In genomic region chrX:134285791-134286190, GRCm38 (mm10) we compare ENCODE assay signal across 25 mouse cellular contexts. TPM values are rescaled to one million over a fixed set of nuclear protein-coding genes. Genes with fewer than 3 reads are reported as not detected.
DNase-seq lines count a peak whose midpoint lies in the region; ATAC-seq lines count a peak whose summit lies in the region.
"Had no signal": no experiment of that assay in that cellular context is flagged by ENCODE, and none has a peak within 500 bp of the region (broad histone marks: within the 10 kb centered on the region; RNA-seq: fewer than 3 reads in every experiment).

No protein-coding gene starts in this region.

- no peaks in the 10 kb centered on the region for H3K9me3 ChIP-seq in midbrain, embryonic 11.5 days (ENCODE audit: control insufficient read depth, low read length)
- no peaks in the 10 kb centered on the region for H3K9me3 ChIP-seq in midbrain, embryonic 10.5 days (replicated peaks)
- H3K9me3 ChIP-seq in forebrain, embryonic 14.5 days (replicated peaks; ENCODE audit: control insufficient read depth, low read length): no peaks in the 10 kb centered on the region
- H3K9me3 ChIP-seq in hindbrain, embryonic 16.5 days (ENCODE audit: control insufficient read depth, low read length): no peaks in the 10 kb centered on the region
- H3K9me3 ChIP-seq: liver, embryonic 13.5 days; stomach, embryonic 15.5 days had no signal

- DNase-seq in embryo, embryonic 10.5 days (ENCODE audit: low spot score): peak; percentile 6
- DNase-seq in embryo, embryonic 9.5 days (ENCODE audit: extremely low spot score): no peak
- no peak for DNase-seq in midbrain, embryonic 11.5 days (ENCODE audit: low spot score, missing footprints)
- no peak for DNase-seq in midbrain, embryonic 10.5 days (ENCODE audit: low spot score)
- peak; percentile 24 for DNase-seq in forebrain, embryonic 14.5 days (ENCODE audit: low spot score)
- no peak for DNase-seq in gastrocnemius, postnatal 4 days (ENCODE audit: low spot score in 2 of 2)
- DNase-seq in adrenal gland, postnatal 25 days: no peak
- DNase-seq: adrenal gland, adult 8-10 months; cerebellum, adult 2 months; cerebellum, postnatal 36 days; gastrocnemius, postnatal 36 days; kidney, adult 2 months; layer of hippocampus, adult 9-11 months; liver, embryonic 13.5 days; lung, embryonic 14.5 days; right cerebral cortex, adult 18-20 months; thymus, adult 2 months; thymus, postnatal 4 days had no signal

- no peaks in the 10 kb centered on the region for H3K36me3 ChIP-seq in midbrain, embryonic 11.5 days (ENCODE audit: control insufficient read depth, insufficient read depth, low read length)
- H3K36me3 ChIP-seq in midbrain, embryonic 10.5 days: no peaks in the 10 kb centered on the region
- H3K36me3 ChIP-seq in forebrain, embryonic 14.5 days (ENCODE audit: control insufficient read depth, insufficient read depth, low read length): no peaks in the 10 kb centered on the region
- H3K36me3 ChIP-seq in hindbrain, embryonic 16.5 days (ENCODE audit: control insufficient read depth, insufficient read depth, low read length): no peaks in the 10 kb centered on the region
- H3K36me3 ChIP-seq: liver, embryonic 13.5 days; stomach, embryonic 15.5 days had no signal

- H3K4me3 ChIP-seq in midbrain, embryonic 11.5 days (ENCODE audit: low read depth, low read length): no peak overlapping the region
- H3K4me3 ChIP-seq in midbrain, embryonic 10.5 days: no peak overlapping the region
- H3K4me3 ChIP-seq in forebrain, embryonic 14.5 days (ENCODE audit: low read depth, low read length): no peak overlapping the region
- H3K4me3 ChIP-seq in hindbrain, embryonic 16.5 days (ENCODE audit: low read length): no peak overlapping the region
- H3K4me3 ChIP-seq: liver, embryonic 13.5 days; stomach, embryonic 15.5 days had no signal

- peak; percentile 65; the same call in 1 of the 2 replicates for ATAC-seq in midbrain, embryonic 11.5 days (ENCODE audit: low FRiP score)
- peak; percentile 66 for ATAC-seq in forebrain, embryonic 14.5 days
- ATAC-seq in hindbrain, embryonic 16.5 days: 0 out of 2 replicates have a peak, but pooled peaks have one; percentile 27
- ATAC-seq: activated CD4-positive, CD25-positive, alpha-beta regulatory T cell, adult 4 months; inflammation-experienced regulatory T-cells, adult 6 months had no signal

- WGBS in midbrain, embryonic 11.5 days: 45% methylated on average over 4 of the region's 4 CpGs
- 61% methylated on average over 4 of the region's 4 CpGs for WGBS in midbrain, embryonic 10.5 days
- 37% methylated on average over 4 of the region's 4 CpGs for WGBS in forebrain, embryonic 14.5 days
- WGBS in hindbrain, embryonic 16.5 days: 30% methylated on average over 4 of the region's 4 CpGs

- H3K27ac ChIP-seq in midbrain, embryonic 11.5 days (ENCODE audit: low read depth, low read length): no peak overlapping the region
- H3K27ac ChIP-seq in midbrain, embryonic 10.5 days (replicated peaks): no peak overlapping the region
- no peak overlapping the region for H3K27ac ChIP-seq in forebrain, embryonic 14.5 days (ENCODE audit: low read depth, low read length)
- no peak overlapping the region for H3K27ac ChIP-seq in hindbrain, embryonic 16.5 days (ENCODE audit: low read depth, low read length)
- H3K27ac ChIP-seq: kidney, postnatal 0 days; liver, embryonic 13.5 days; stomach, embryonic 15.5 days had no signal

- H3K4me1 ChIP-seq in midbrain, embryonic 11.5 days (ENCODE audit: control insufficient read depth, insufficient read depth, low read length): no peaks in the 10 kb centered on the region
- H3K4me1 ChIP-seq in midbrain, embryonic 10.5 days: no peaks in the 10 kb centered on the region
- H3K4me1 ChIP-seq in forebrain, embryonic 14.5 days (ENCODE audit: control insufficient read depth, insufficient read depth, low read length): no peaks in the 10 kb centered on the region
- no peaks in the 10 kb centered on the region for H3K4me1 ChIP-seq in hindbrain, embryonic 16.5 days (ENCODE audit: control insufficient read depth, insufficient read depth, low read depth, low read length)
- H3K4me1 ChIP-seq: liver, embryonic 13.5 days; stomach, embryonic 15.5 days had no signal

- no peak overlapping the region for H3K4me2 ChIP-seq in midbrain, embryonic 11.5 days
- no peak overlapping the region for H3K4me2 ChIP-seq in forebrain, embryonic 14.5 days (ENCODE audit: low read length)
- no peak overlapping the region for H3K4me2 ChIP-seq in hindbrain, embryonic 16.5 days (ENCODE audit: low read length)
- H3K4me2 ChIP-seq: liver, embryonic 13.5 days; lung, embryonic 14.5 days; stomach, embryonic 15.5 days had no signal

- H3K27me3 ChIP-seq in midbrain, embryonic 11.5 days (ENCODE audit: control insufficient read depth, insufficient read depth, low read length): no peaks in the 10 kb centered on the region
- peaks cover 35% of the 10 kb centered on the region for H3K27me3 ChIP-seq in midbrain, embryonic 10.5 days (ENCODE audit: low read depth, poor library complexity, severe bottlenecking)
- H3K27me3 ChIP-seq in forebrain, embryonic 14.5 days (replicated peaks; ENCODE audit: control insufficient read depth, insufficient read depth, low read length): no peaks in the 10 kb centered on the region
- H3K27me3 ChIP-seq in hindbrain, embryonic 16.5 days (replicated peaks; ENCODE audit: control insufficient read depth, insufficient read depth, low read length): no peaks in the 10 kb centered on the region
- H3K27me3 ChIP-seq: liver, embryonic 13.5 days; stomach, embryonic 15.5 days had no signal

- no peak overlapping the region for H3K9ac ChIP-seq in midbrain, embryonic 11.5 days (ENCODE audit: low read length)
- no peak overlapping the region for H3K9ac ChIP-seq in forebrain, embryonic 14.5 days (ENCODE audit: low read length)
- no peak overlapping the region for H3K9ac ChIP-seq in hindbrain, embryonic 16.5 days (ENCODE audit: low read depth, low read length)
- H3K9ac ChIP-seq: liver, embryonic 13.5 days; lung, embryonic 14.5 days; stomach, embryonic 15.5 days had no signal

RNA-seq across cellular contexts. Expression of gene Trmt2b, which starts 9.0 kb away (rescaled TPM):
- polyA plus RNA-seq in midbrain, embryonic 11.5 days (2014; fragmentation: Nextera tagmentation; extraction: Ambion mirVana): 7.8 and 9.4 TPM in 2 replicates
- polyA plus RNA-seq in midbrain, embryonic 10.5 days (2016; fragmentation: Nextera tagmentation; extraction: Ambion mirVana): 7.6 and 8.4 TPM in 2 replicates
- polyA plus RNA-seq in forebrain, embryonic 14.5 days (2014; fragmentation: Nextera tagmentation; extraction: Ambion mirVana): 8.7 and 9.3 TPM in 2 replicates
- polyA plus RNA-seq in hindbrain, embryonic 16.5 days (2015; fragmentation: Nextera tagmentation; extraction: Ambion mirVana): 7.5 and 8.2 TPM in 2 replicates
- 10 to 100 TPM; 10.4 to 14.3 TPM for total RNA-seq in gastrocnemius, postnatal 4 days (2021)
- total RNA-seq in adrenal gland, postnatal 25 days (2021): 32.6 and 39.3 TPM in 2 replicates

RNA-seq across cellular contexts. Expression of gene Tmem35a, which starts 9.2 kb away (rescaled TPM):
- 27.7 and 31.2 TPM in 2 replicates for polyA plus RNA-seq in midbrain, embryonic 11.5 days (2014; fragmentation: Nextera tagmentation; extraction: Ambion mirVana)
- polyA plus RNA-seq in midbrain, embryonic 10.5 days (2016; fragmentation: Nextera tagmentation; extraction: Ambion mirVana): 10.7 and 18.4 TPM in 2 replicates
- polyA plus RNA-seq in forebrain, embryonic 14.5 days (2014; fragmentation: Nextera tagmentation; extraction: Ambion mirVana): 78.0 and 95.9 TPM in 2 replicates
- 117 and 126 TPM in 2 replicates for polyA plus RNA-seq in hindbrain, embryonic 16.5 days (2015; fragmentation: Nextera tagmentation; extraction: Ambion mirVana)
- 1 to 10 TPM; 2.0 to 2.5 TPM for total RNA-seq in gastrocnemius, postnatal 4 days (2021)
- total RNA-seq in adrenal gland, postnatal 25 days (2021): 216 and 250 TPM in 2 replicates
- total RNA-seq: megakaryocyte, adult 5-6 weeks; monocyte, adult 5-6 weeks had no signal
- polyA plus RNA-seq: activated CD4-positive, CD25-positive, alpha-beta regulatory T cell, adult 4 months; inflammation-experienced regulatory T-cells, adult 6 months had no signal

RNA-seq across cellular contexts. Expression of gene Cenpi, which starts 22.1 kb away (rescaled TPM):
- 27.7 and 31.9 TPM in 2 replicates for polyA plus RNA-seq in midbrain, embryonic 11.5 days (2014; fragmentation: Nextera tagmentation; extraction: Ambion mirVana)
- polyA plus RNA-seq in midbrain, embryonic 10.5 days (2016; fragmentation: Nextera tagmentation; extraction: Ambion mirVana): 29.8 and 31.3 TPM in 2 replicates
- 17.4 and 18.9 TPM in 2 replicates for polyA plus RNA-seq in forebrain, embryonic 14.5 days (2014; fragmentation: Nextera tagmentation; extraction: Ambion mirVana)
- 6.9 and 7.7 TPM in 2 replicates for polyA plus RNA-seq in hindbrain, embryonic 16.5 days (2015; fragmentation: Nextera tagmentation; extraction: Ambion mirVana)
- 1 to 10 TPM; 5.9 to 7.6 TPM for total RNA-seq in gastrocnemius, postnatal 4 days (2021)
- total RNA-seq in adrenal gland, postnatal 25 days (2021): 3.1 and 5.5 TPM in 2 replicates

Comparison
In these comparisons a context has a peak if more than half of its experiments do, and no peak if none do; other contexts are left out.
1. DNase-seq: peak in embryo, embryonic 10.5 days (single experiment) and forebrain, embryonic 14.5 days (single experiment); none in embryo, embryonic 9.5 days (single experiment), midbrain, embryonic 11.5 days (single experiment), midbrain, embryonic 10.5 days (single experiment), gastrocnemius, postnatal 4 days (0 of 2) and adrenal gland, postnatal 25 days (single experiment).
2. Peak in every context shown above with its lines, with median percentiles within 50 percentile points of each other: ATAC-seq.